Mouse (Mus musculus): ENCODE measurements around the gene Ngb.

The Ngb gene

GRCm38 (mm10) chr12:87091916-87092315, 10.4 kb downstream of the Ngb start:
- DNase-seq (ENCODE audit: low spot score): no peak

- DNase-seq (ENCODE audit: low spot score): peak; percentile 67
Observed at GRCm38 (mm10) chr12:87089701-87090100, 12.6 kb downstream of the Ngb start.

GRCm38 (mm10) chr12:87089255-87089654, 13.1 kb downstream of the Ngb start:
- no peak for DNase-seq (ENCODE audit: low spot score)

- no peak for DNase-seq (ENCODE audit: low spot score)
Observed at GRCm38 (mm10) chr12:87088331-87088730, 14.0 kb downstream of the Ngb start.

- no peak for DNase-seq (ENCODE audit: low spot score)
Observed at GRCm38 (mm10) chr12:87087236-87087635, 15.1 kb downstream of the Ngb start.

DNA sequence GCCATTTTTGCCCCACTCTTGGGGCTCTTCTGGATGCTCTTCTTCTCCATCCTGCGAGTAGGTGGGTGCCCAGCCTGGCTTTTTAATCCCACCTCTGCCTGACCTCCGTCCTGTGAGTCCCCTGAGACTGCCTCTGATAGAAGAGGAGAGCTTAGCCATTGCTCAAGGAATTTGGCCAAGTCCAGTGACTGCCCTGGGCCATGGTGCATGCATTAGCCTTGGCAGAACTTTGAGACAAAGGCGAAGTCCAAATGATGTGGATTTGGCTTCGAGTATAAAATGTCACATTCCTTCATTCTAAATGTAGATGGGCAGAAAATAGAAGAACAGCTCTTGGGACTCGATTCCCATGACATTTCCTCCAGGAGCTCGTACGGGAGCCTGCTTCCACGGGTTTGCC, 19.5 kb downstream of the Ngb start:
- DNase-seq (ENCODE audit: low spot score): no peak

- no peak for DNase-seq (ENCODE audit: low spot score)
Observed at GRCm38 (mm10) chr12:87076610-87077009, 25.7 kb downstream of the Ngb start.

DNA sequence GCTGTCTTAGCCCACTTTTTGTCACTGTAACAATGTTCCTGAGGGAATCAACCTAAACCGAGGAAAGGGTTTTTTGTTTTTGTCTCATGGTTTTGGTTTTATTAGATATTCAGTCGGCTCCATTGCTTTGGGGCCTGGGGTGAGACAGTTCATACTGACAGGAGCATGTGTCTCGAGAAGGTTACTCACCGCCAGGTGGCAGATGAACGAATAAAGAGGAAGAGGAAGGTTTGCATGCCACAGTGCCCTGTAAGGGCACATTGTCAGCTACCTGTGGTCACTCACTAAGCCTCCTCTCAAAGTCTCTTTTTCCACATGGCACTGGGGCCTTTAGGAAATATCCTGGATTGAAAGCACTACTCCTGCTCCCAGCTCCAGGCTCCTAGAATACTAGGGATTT, 31.8 kb downstream of the Ngb start:
- DNase-seq (ENCODE audit: low spot score): no peak

DNA sequence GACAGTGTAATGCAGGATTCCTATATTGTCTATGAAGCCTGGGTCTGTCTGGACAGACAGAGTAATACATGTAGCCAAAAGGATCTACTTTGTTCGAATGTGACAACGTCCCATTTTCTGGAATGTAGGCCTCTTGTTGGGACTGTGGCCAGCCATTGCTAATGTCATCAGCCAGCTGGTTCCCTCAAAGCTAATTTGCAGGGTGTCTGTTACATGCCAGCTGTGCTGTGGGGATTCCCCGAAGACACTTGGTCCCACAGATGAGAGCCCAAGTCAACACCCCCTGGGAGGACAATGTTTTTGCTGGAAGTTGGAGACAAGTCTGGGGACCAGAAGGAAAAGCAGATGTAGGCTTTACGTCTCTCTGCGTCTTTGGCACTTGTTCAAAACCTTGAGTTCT, 35.9 kb downstream of the Ngb start:
- no peak for DNase-seq (ENCODE audit: low spot score)

- no peak for DNase-seq (ENCODE audit: low spot score)
Observed at GRCm38 (mm10) chr12:87065446-87065845, 36.9 kb downstream of the Ngb start.

DNA sequence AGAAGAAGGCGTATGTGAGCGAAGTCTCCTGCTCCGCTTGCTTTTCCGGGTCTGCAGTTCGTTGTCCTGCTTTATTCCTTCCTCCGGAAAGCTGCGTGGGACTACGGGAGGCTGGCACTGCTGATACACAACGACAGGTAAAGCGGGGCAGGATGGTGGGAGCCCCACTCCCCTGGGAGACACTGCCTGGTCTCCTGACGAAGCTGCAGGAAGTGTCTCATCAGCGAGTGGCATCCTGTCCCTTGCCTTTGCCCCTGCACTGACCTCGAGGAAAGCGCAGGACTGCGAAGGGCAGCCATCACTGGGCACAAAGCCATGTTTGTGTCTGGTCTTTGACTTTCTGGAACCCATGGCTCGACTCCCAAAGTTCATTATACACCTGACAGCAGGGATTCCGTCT, 45.3 kb downstream of the Ngb start:
- DNase-seq (ENCODE audit: low spot score): no peak

DNA sequence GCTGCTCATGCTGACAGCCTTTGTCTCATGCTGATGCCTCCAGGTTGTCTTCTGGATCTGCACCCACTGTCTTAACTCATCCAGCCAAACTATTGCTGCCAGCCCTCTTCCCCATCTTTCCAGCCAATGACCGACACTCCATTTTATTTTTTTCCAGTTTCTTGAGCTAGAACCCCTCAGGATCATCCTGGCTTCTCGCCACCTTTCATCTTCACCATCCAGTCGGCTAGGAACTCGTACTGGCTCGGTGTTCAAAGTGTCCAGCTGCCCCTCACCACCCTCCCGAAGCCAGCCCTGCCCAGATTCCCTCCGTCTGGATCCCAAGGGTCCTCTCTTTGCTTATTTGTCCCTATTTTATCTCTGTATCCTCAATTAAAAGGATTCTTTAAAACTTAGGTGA, 47.5 kb downstream of the Ngb start:
- DNase-seq (ENCODE audit: low spot score): no peak

DNA sequence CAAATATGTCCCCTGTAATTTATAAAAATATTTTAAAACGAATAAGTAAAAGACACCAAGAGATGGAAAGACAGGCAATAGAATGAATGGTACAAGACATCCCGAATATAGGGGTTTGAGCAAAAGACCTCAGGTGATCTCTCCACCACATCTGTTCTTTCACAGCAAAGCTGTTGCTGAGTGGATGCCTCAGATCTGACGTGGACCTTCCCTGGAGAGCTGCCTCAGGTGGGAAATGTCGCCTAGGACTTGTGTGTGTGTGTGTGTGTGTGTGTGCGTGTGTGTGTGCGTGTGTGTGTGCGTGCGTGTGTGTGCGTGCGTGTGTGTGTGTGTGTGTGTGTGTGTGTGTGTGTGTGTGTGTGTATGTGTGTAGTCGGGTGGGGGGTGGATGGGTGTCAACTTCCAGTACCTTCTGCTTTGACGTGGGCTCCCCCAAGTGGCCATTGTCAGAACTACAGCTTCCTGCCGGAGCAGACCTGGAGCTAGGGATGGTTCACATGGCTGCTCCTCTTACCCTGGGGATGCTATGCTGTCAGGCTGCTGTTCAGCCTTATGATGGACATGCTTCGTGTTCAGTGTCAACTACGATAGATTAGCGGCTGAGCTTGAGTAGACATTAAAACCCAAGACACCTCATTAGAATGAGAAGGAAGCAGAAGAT, 49.5 kb downstream of the Ngb start:
- DNase-seq (ENCODE audit: low spot score): peak; percentile 36

DNA sequence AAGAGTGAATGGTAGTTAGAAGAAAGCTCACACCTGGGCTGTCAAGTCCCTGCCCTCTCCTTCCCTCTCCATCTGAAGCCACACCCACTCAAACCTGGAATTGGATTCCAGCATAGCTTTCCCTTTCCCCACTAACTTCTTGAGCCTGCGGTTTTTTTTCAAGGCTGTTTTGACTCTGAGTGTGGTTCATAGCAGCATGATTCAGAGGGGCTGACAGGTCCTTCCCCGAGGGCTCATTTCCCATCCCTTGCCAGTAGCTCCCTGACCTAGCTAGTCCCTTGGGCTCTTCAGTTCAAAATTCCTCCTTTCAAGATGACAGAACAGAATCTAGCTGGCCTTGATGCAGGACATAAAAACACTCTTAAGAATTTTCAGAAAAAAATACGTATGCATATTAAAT, 54.8 kb downstream of the Ngb start:
- DNase-seq (ENCODE audit: low spot score): no peak

Data from yolk sac, embryonic 10.5 days (tissue).